Mouse (Mus musculus) layer of hippocampus, postnatal 36 days (tissue): ENCODE data around the gene Tpt1. TPM values are rescaled to one million over a fixed set of nuclear protein-coding genes. Genes with fewer than 3 reads are reported as not detected.
"Not testable (repeated sequence)": the region's sequence is repeated elsewhere in the genome, so short reads cannot be mapped to it uniquely, and the experiment has no call there.

Experiments
- DNase-seq, 2 experiments: peaks; one replicate each; pipeline ENCODE4 v3.0.0; 2022
- total RNA-seq, 2 experiments: library from RNA; stranded (reverse); gene quantifications; 2 replicates each; pipeline ENCODE4 v1.2.3; 2021

Tpt1 gene
- total RNA-seq, 2 experiments from 2014 or later: 921 to 999 TPM

DNA sequence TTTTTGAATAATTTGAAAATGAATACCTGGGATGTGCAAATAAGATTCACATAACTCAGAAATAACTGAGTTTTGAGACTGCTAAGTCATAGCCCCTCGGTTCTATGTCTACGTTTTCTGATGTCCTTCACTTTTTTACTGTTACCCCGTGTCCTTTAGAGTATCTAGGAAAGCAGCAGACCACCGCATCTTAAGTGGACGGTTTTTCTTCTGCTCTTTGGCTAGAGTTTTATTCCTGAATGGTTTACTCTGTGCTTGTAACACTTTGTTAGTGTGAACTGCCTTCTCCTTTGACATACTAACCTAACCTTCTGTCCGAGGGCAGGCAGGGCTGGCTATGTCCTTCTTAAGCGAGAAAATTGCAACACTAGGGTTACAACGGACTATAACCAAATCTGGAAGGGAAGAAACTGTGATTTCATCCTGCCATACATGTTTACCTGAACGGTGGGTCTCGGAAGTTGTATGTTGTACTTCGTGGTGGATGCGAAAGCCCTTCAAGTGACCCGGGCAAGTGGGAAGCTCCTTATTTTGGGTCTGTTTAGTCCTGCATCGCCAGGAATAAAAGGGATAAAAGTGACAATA lies 690 bp upstream of the Tpt1 start:
- DNase-seq: no peak

DNA sequence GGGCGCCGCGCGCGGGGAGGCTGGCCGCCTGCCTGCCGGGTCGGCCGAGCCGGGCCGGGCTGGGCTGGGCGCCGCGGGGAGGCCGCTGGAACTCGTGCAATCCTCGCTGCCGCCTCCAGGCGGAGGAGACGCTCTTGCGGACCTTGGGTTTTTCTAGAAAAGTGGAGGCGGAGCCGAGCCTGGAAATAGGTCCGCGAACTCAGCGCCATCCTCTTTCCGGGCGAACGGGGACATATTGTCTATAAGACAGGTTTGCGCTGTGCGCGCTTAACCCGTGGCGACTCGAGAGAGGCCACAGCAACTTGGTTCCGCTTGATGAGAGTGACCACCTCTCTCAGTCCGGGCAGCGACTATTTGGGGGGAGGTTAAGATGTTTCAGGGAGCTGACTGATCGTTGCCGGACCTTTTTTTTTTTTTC lies 814 bp downstream of the Tpt1 start:
- DNase-seq: peak; percentile 86 to 89

- DNase-seq: no peak
Observed at GRCm38 (mm10) chr14:75847669-75848068, 2.8 kb downstream of the Tpt1 start.

DNA sequence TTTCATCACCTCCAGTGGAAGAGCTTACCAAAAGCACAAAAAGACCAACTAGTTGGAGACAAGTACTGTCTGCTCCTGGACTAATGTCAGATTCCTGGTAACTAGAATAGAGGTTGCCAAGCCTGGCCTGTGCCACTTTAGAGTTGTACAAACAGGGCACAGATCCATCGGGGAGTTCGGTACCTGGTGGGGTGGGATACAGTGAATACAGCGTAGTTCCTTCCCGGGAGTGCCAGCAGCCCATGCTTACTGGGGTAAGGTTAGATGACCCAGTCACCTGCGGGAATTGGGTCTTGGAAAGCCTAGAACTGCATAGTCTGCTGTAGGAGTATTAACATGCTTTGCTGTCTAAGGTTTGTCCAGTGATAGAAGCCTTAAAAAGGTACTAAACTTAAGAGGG lies 3.6 kb downstream of the Tpt1 start:
- DNase-seq: no peak

DNA sequence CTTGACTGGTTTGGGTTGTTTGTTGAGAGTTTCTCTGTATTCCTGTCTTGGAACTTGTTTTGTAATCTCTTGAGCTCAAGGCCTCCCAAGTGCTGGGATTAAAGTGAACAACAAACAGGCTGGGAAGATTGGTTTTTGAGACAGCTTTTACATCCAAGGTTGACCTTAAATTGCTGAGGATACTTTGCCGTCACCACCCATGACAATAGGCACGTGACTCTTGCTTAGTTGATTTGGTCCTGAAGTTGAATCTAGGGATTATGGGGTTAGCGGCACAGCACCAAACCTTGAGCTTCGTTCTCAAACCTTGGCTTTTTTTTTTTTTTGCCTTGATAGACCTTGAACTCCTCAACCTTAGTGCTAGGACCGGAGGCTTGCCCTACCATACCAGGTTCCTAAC lies 4.3 kb downstream of the Tpt1 start:
- no peak for DNase-seq

- DNase-seq: no peak
Observed at GRCm38 (mm10) chr14:75849842-75850568, 5.1 kb downstream of the Tpt1 start.

- DNase-seq: no peak
Observed at GRCm38 (mm10) chr14:75850819-75851218, 5.9 kb downstream of the Tpt1 start.

GRCm38 (mm10) chr14:75852016-75852415 lies 7.1 kb downstream of the Tpt1 start:
- DNase-seq: no peak

- peak; percentile 40 to 43 for DNase-seq
Observed at GRCm38 (mm10) chr14:75855263-75855992, 10.5 kb downstream of the Tpt1 start.

DNA sequence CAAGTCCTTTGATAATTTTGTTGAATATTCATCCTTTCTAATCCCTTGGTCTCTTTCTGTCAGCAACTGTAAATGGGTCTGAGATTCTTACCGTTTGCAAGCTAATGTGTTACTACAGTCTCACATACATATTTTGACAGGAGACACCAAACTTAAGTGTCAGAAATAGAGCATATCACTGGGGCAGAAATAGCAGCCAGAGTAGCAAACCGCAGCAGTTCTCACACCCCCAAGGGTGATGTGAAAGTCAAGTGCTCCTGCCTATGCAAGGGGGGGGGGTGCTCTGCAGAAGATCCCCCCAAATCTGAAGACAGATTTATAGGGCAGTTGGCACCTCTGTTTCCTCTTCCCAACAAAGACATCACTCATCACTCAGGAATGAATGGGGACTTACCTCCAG lies 13.3 kb downstream of the Tpt1 start:
- DNase-seq: no peak

GRCm38 (mm10) chr14:75859619-75860018 lies 14.7 kb downstream of the Tpt1 start:
- DNase-seq: no peak

- DNase-seq: no peak
Observed at GRCm38 (mm10) chr14:75862701-75863100, 17.8 kb downstream of the Tpt1 start.

DNA sequence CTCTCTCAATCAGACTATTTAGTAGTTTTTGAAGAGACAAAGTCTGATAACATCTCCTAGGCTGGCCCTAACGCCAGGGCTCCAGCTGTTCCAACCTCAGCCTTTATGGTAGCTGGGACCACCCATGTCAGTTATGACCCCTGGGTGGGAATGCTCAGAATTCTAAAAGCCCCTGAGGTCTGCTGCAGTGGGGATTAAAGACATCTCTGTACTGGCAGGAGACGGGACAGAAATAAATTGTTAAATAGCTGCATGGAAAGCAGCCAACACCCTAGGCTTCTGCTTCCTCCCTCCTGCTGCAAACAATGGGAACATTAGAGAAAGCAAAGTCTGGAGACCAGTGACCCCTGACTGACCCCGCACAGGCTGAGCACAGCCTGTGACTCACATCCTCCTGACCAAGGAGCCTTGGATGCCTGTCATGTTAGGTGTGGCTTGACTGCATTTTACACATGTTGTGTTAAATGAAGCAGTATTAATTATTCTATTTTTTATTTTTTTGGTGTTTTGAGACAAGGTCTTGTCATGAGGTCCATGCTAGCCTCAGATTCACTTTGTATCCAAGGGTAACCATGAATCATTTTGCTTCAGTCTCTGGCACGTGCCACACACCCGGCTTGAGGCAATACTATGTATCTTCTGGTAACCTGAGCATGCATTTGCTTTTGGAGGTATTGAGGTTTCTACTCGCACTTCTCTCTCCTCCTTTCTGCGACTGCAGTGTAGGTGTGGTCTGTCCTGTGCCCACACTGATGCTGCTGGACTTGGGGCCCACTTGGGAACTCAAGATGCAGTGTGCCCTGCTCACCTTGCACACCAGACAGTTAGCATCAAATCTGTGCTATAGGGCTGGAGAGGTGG lies 18.9 kb downstream of the Tpt1 start:
- no peak for DNase-seq

- DNase-seq: no peak
Observed at GRCm38 (mm10) chr14:75866706-75867333, 21.9 kb downstream of the Tpt1 start.

- not testable (repeated sequence) for DNase-seq
Observed at GRCm38 (mm10) chr14:75868028-75868427, 23.1 kb downstream of the Tpt1 start.

GRCm38 (mm10) chr14:75869769-75870363 lies 25.0 kb downstream of the Tpt1 start:
- no peak for DNase-seq

DNA sequence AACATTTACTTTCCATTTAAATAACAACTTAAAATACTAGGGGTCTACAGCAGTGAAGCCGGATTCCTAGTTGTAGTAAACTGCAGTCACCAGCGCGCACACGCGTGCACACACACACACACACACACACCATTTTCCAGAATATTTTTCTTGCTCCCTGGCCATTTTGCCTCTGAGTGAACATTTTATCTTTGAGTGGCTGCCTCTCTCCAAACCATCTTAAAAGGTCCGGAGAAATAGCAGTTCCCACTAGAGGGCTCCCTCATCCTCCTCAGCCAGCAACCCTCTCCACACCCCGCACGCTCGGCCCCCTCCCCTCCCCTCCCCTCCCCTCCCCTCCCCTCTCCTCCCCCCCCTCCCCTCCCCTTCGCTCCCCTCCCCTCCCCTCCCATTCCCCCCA lies 25.7 kb downstream of the Tpt1 start:
- DNase-seq: no peak

GRCm38 (mm10) chr14:75871111-75871510 lies 26.2 kb downstream of the Tpt1 start:
- no peak for DNase-seq

DNA sequence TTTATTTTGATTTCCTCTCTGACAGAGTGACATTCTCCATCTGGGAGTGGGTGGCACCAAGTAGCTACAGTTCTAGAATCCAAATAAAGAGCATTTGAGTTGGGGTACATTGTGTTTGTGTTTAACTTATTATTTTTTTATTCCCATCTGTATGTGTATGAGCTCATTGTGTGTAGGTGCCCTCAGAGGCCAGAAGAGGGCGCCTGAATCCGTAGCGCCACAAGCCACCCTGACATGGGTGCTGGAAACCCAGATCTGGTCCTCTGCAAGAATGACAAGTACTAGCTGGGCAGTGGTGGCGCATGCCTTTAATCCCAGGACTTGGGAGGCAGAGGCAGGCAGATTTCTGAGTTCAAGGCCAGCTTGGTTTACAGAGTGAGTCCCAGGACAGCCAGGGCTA lies 26.9 kb downstream of the Tpt1 start:
- DNase-seq: no peak

- DNase-seq: no peak
Observed at GRCm38 (mm10) chr14:75873612-75874011, 28.7 kb downstream of the Tpt1 start.

- DNase-seq: peak; percentile 81 to 83
Observed at GRCm38 (mm10) chr14:75876320-75877043, 31.6 kb downstream of the Tpt1 start.
